ENCODE assay signal across 26 mouse cellular contexts in the genomic region with DNA sequence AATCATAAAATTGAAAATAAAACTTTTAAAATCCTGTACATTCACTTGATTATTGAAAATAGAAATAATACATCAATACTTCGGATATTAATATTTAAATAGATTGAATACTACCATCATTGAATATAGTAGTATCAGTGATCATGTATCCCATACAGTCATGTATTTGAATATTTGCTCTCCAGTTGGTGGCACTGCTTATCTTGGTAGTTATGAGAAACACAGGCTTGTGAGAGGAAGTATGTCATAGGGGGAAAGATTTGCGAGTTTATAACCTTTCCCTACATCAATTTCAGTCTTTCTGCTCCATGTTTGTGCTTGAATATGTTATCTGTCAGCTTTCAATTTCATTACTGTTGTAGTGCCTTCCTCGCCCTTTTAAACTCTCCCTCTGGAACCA.
"Had no signal": no experiment of that assay in that cellular context is flagged by ENCODE, and none has a peak within 500 bp of the region (broad histone marks: within the 10 kb centered on the region; RNA-seq: fewer than 3 reads in every experiment).

No protein-coding gene starts in this region.

- H3K27ac ChIP-seq: embryonic facial prominence, embryonic 10.5 days; embryonic facial prominence, embryonic 12.5 days; embryonic facial prominence, embryonic 13.5 days; embryonic facial prominence, embryonic 15.5 days; forebrain, embryonic 10.5 days; forebrain, embryonic 12.5 days; forebrain, embryonic 13.5 days; forebrain, embryonic 15.5 days; gastrocnemius, adult 2 months; heart, adult 2 months; heart, embryonic 10.5 days had no signal

- H3K36me3 ChIP-seq: embryonic facial prominence, embryonic 10.5 days; embryonic facial prominence, embryonic 12.5 days; embryonic facial prominence, embryonic 13.5 days; embryonic facial prominence, embryonic 15.5 days; forebrain, embryonic 10.5 days; forebrain, embryonic 12.5 days; forebrain, embryonic 15.5 days; heart, embryonic 10.5 days had no signal

- H3K4me2 ChIP-seq: embryonic facial prominence, embryonic 12.5 days; embryonic facial prominence, embryonic 13.5 days; embryonic facial prominence, embryonic 15.5 days; forebrain, embryonic 12.5 days; forebrain, embryonic 13.5 days; forebrain, embryonic 15.5 days had no signal

- H3K4me1 ChIP-seq: embryonic facial prominence, embryonic 10.5 days; embryonic facial prominence, embryonic 12.5 days; embryonic facial prominence, embryonic 13.5 days; embryonic facial prominence, embryonic 15.5 days; forebrain, embryonic 12.5 days; forebrain, embryonic 15.5 days; heart, embryonic 10.5 days had no signal

- H3K27me3 ChIP-seq: embryonic facial prominence, embryonic 12.5 days; embryonic facial prominence, embryonic 13.5 days; embryonic facial prominence, embryonic 15.5 days; forebrain, embryonic 12.5 days; forebrain, embryonic 13.5 days; forebrain, embryonic 15.5 days had no signal

- H3K9me3 ChIP-seq: embryonic facial prominence, embryonic 10.5 days; embryonic facial prominence, embryonic 12.5 days; embryonic facial prominence, embryonic 13.5 days; embryonic facial prominence, embryonic 15.5 days; forebrain, embryonic 10.5 days; forebrain, embryonic 12.5 days; forebrain, embryonic 13.5 days; forebrain, embryonic 15.5 days; heart, embryonic 10.5 days had no signal

- DNase-seq: cerebellum, adult 9-10 months; cerebellum, adult 9-11 months; cerebellum, postnatal 10 days; cerebellum, postnatal 14 days; cerebellum, postnatal 25 days; cerebellum, postnatal 36 days; embryo, embryonic 11 days; forebrain, postnatal 0 days; gastrocnemius, adult 2 months; gastrocnemius, postnatal 10 days; gastrocnemius, postnatal 14 days; gastrocnemius, postnatal 25 days; gastrocnemius, postnatal 36 days; heart, adult 11 months; heart, adult 18-20 months; heart, adult 2 months had no signal

- H3K9ac ChIP-seq: embryonic facial prominence, embryonic 12.5 days; embryonic facial prominence, embryonic 13.5 days; embryonic facial prominence, embryonic 15.5 days; forebrain, embryonic 12.5 days; forebrain, embryonic 13.5 days; forebrain, embryonic 15.5 days; forebrain, postnatal 0 days had no signal

- H3K4me3 ChIP-seq: embryonic facial prominence, embryonic 10.5 days; embryonic facial prominence, embryonic 12.5 days; embryonic facial prominence, embryonic 13.5 days; embryonic facial prominence, embryonic 15.5 days; erythroblast, embryonic 14.5 days; forebrain, embryonic 10.5 days; forebrain, embryonic 12.5 days; forebrain, embryonic 13.5 days; forebrain, embryonic 15.5 days; gastrocnemius, adult 2 months; heart, adult 2 months; heart, embryonic 10.5 days had no signal
